Mouse (Mus musculus): Measurements from ENCODE around the gene Sostdc1.

GRCm38 (mm10) chr12:36315527-36315926 lies 1.6 kb downstream of the Sostdc1 start:
- TF ChIP-seq CEBPB (IDR thresholded peaks at IDR 0.05; ENCODE audit: low read depth), result no peak
- no peak for TF ChIP-seq CTCF (IDR thresholded peaks at IDR 0.05; ENCODE audit: control insufficient read depth, insufficient read depth, insufficient read length)
- TF ChIP-seq USF1 (IDR thresholded peaks at IDR 0.05; ENCODE audit: low read depth), result no peak
- TF ChIP-seq MAX (IDR thresholded peaks at IDR 0.05), result no peak
- no peak for TF ChIP-seq MYOG (IDR thresholded peaks at IDR 0.05; ENCODE audit: control insufficient read depth, extremely low read depth, insufficient read length)
